ENCODE assay signal across 37 mouse cellular contexts in genomic region chr11:104164257-104164656, GRCm38 (mm10). TPM values are rescaled to one million over a fixed set of nuclear protein-coding genes. Genes with fewer than 3 reads are reported as not detected.
"Had no signal": no experiment of that assay in that cellular context is flagged by ENCODE, and none has a peak within 500 bp of the region (broad histone marks: within the 10 kb centered on the region; RNA-seq: fewer than 3 reads in every experiment).

No protein-coding gene starts in this region.

- H3K4me1 ChIP-seq: embryonic facial prominence, embryonic 10.5 days; embryonic facial prominence, embryonic 12.5 days; embryonic facial prominence, embryonic 13.5 days; embryonic facial prominence, embryonic 15.5 days; forebrain, embryonic 12.5 days; forebrain, embryonic 13.5 days; heart, embryonic 10.5 days had no signal

- H3K4me3 ChIP-seq: embryonic facial prominence, embryonic 10.5 days; embryonic facial prominence, embryonic 12.5 days; embryonic facial prominence, embryonic 13.5 days; embryonic facial prominence, embryonic 15.5 days; erythroblast, embryonic 14.5 days; forebrain, embryonic 12.5 days; forebrain, embryonic 13.5 days; gastrocnemius, adult 2 months; heart, adult 2 months; heart, embryonic 10.5 days had no signal

- ATAC-seq: forebrain, embryonic 13.5 days; forebrain, embryonic 14.5 days; forebrain, embryonic 16.5 days; forebrain, postnatal 0 days had no signal

- H3K36me3 ChIP-seq: embryonic facial prominence, embryonic 10.5 days; embryonic facial prominence, embryonic 12.5 days; embryonic facial prominence, embryonic 13.5 days; embryonic facial prominence, embryonic 15.5 days; forebrain, embryonic 12.5 days; heart, embryonic 10.5 days had no signal

- H3K27ac ChIP-seq: embryonic facial prominence, embryonic 10.5 days; embryonic facial prominence, embryonic 12.5 days; embryonic facial prominence, embryonic 13.5 days; embryonic facial prominence, embryonic 15.5 days; forebrain, embryonic 12.5 days; forebrain, embryonic 13.5 days; gastrocnemius, adult 2 months; heart, adult 2 months; heart, embryonic 10.5 days had no signal

- DNase-seq: cerebellum, adult 8-10 months; cerebellum, adult 9-10 months; cerebellum, adult 9-11 months; cerebellum, postnatal 10 days; cerebellum, postnatal 14 days; cerebellum, postnatal 25 days; cerebellum, postnatal 36 days; embryo, embryonic 11 days; forebrain, postnatal 0 days; gastrocnemius, adult 2 months; gastrocnemius, postnatal 10 days; gastrocnemius, postnatal 14 days; gastrocnemius, postnatal 25 days; gastrocnemius, postnatal 36 days; heart, adult 18-20 months; heart, adult 2 months had no signal

- H3K9me3 ChIP-seq: embryonic facial prominence, embryonic 10.5 days; embryonic facial prominence, embryonic 12.5 days; embryonic facial prominence, embryonic 13.5 days; embryonic facial prominence, embryonic 15.5 days; forebrain, embryonic 12.5 days; forebrain, embryonic 13.5 days; heart, embryonic 10.5 days had no signal

- H3K4me2 ChIP-seq: embryonic facial prominence, embryonic 12.5 days; embryonic facial prominence, embryonic 13.5 days; embryonic facial prominence, embryonic 15.5 days; forebrain, embryonic 12.5 days; forebrain, embryonic 13.5 days had no signal

- H3K27me3 ChIP-seq: embryonic facial prominence, embryonic 12.5 days had no signal

- H3K9ac ChIP-seq: embryonic facial prominence, embryonic 12.5 days; embryonic facial prominence, embryonic 13.5 days; embryonic facial prominence, embryonic 15.5 days; forebrain, embryonic 12.5 days; forebrain, embryonic 13.5 days; forebrain, postnatal 0 days had no signal

RNA-seq across cellular contexts. Expression of gene Sppl2c, which starts 21.9 kb away (rescaled TPM):
- total RNA-seq: common myeloid progenitor, adult 5-6 weeks; gastrocnemius, adult 18-20 months; gastrocnemius, adult 2 months; gastrocnemius, adult 8-10 months; gastrocnemius, postnatal 10 days; gastrocnemius, postnatal 14 days; gastrocnemius, postnatal 25 days; gastrocnemius, postnatal 36 days; gastrocnemius, postnatal 4 days; granulocyte monocyte progenitor cell, adult 5-6 weeks; heart, adult 18-20 months; heart, adult 2 months; heart, adult 8-10 months had no signal
- polyA plus RNA-seq: cortical plate, adult 2 months; embryonic facial prominence, embryonic 10.5 days; embryonic facial prominence, embryonic 11.5 days; embryonic facial prominence, embryonic 12.5 days; embryonic facial prominence, embryonic 13.5 days; embryonic facial prominence, embryonic 14.5 days; embryonic facial prominence, embryonic 15.5 days; erythroblast, embryonic 14.5 days; forebrain, embryonic 11.5 days; forebrain, embryonic 12.5 days; forebrain, embryonic 13.5 days; forebrain, embryonic 14.5 days; forebrain, embryonic 16.5 days; forebrain, postnatal 0 days; frontal cortex, adult 2 months; heart, embryonic 10.5 days had no signal

RNA-seq across cellular contexts. Expression of gene Crhr1, which starts 31.6 kb away (rescaled TPM):
- total RNA-seq: common myeloid progenitor, adult 5-6 weeks; gastrocnemius, adult 18-20 months; gastrocnemius, adult 2 months; gastrocnemius, adult 8-10 months; gastrocnemius, postnatal 14 days; gastrocnemius, postnatal 25 days; gastrocnemius, postnatal 36 days; gastrocnemius, postnatal 4 days; granulocyte monocyte progenitor cell, adult 5-6 weeks; heart, adult 18-20 months; heart, adult 2 months; heart, adult 8-10 months had no signal
- polyA plus RNA-seq: erythroblast, embryonic 14.5 days; heart, adult 2 months had no signal
